Mouse (Mus musculus) adrenal gland, postnatal 25 days (tissue): ENCODE measurements around the gene Tmem274. TPM values are rescaled to one million over a fixed set of nuclear protein-coding genes. Genes with fewer than 3 reads are reported as not detected.

Experiments used
- DNase-seq: peaks from one replicate; pipeline ENCODE4 v3.0.0; 2021; ENCODE audit warnings: mixed read lengths
- total RNA-seq: library from RNA; stranded (reverse); gene quantifications from 2 replicates; pipeline ENCODE4 v1.2.3, GENCODE M21; 2021

The Tmem274 gene
- total RNA-seq, 1 experiment from 2014 or later = not detected

GRCm38 (mm10) chr4:149475096-149475495 is 2.1 kb upstream of the Tmem274 start:
- DNase-seq = no peak

- no peak for DNase-seq
These were observed 7.4 kb downstream of the Tmem274 start for GRCm38 (mm10) chr4:149484566-149484965.

DNA sequence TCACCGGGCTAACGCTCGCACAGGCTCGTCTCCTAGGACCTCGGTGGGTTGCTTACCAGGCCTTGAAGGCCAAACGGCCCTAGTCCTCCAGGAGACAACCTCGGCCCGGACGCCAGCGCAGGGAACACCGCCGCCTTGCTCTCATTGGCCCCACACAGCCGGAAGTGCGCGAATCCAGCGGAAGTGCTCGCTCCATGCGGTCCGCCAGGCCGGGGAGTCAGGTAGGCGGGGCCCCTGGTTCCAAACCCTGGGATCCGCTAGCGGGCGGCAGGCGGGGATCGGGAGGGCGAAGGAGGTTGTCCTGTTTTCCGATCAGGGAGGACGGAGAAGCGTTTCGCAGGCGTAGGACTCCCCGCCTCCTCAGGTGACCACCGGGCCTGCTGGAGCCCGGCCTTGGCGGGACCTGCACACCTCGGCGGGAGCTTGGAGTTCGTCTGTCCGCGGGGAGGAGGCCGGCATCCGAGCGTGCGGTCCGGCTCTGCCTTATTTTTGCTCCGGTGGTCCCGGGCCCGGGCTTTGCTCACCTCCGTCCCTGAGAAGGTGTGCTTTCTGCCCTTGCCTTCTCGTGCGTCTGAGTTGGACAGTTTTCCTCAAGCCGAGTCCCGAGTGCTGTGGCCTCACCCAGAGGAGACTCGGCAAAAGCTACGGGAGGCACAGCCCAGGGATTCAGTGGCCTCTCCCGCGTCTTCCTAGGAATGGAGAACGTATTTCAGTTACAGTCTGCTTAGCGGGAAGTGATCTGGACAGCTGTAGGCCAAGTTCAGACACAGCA is 8.1 kb downstream of the Tmem274 start, which contains the start of the genes Nmnat1 and Lzic:
Gene Nmnat1, minus strand, starts transcription at position 150 of the 772 bp plus-strand sequence.
Gene Lzic, plus strand, starts transcription at position 177 of the 772 bp plus-strand sequence.
- peak; percentile 96 for DNase-seq

- no peak for DNase-seq
These were observed 8.6 kb downstream of the Tmem274 start for GRCm38 (mm10) chr4:149485825-149486206.

DNA sequence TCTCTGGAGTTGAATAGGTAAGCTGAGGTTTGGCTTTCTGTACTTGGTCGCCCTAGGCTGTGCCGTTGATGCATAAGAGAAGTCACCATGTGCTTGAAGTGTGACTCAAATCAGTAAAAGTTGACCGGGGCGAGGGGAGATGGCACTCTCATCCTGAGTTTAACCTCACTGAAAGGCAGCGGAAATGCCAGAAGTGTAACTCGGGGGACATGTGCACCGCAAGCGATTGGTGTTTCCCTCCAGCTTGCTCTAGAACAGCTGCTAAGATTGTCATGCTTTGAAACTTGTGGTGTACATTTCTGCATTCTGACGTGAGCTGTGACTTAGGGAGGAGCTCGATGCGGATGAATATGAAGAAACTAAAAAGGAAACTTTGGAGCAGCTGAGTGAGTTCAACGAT is 10.6 kb downstream of the Tmem274 start:
- DNase-seq = no peak

DNA sequence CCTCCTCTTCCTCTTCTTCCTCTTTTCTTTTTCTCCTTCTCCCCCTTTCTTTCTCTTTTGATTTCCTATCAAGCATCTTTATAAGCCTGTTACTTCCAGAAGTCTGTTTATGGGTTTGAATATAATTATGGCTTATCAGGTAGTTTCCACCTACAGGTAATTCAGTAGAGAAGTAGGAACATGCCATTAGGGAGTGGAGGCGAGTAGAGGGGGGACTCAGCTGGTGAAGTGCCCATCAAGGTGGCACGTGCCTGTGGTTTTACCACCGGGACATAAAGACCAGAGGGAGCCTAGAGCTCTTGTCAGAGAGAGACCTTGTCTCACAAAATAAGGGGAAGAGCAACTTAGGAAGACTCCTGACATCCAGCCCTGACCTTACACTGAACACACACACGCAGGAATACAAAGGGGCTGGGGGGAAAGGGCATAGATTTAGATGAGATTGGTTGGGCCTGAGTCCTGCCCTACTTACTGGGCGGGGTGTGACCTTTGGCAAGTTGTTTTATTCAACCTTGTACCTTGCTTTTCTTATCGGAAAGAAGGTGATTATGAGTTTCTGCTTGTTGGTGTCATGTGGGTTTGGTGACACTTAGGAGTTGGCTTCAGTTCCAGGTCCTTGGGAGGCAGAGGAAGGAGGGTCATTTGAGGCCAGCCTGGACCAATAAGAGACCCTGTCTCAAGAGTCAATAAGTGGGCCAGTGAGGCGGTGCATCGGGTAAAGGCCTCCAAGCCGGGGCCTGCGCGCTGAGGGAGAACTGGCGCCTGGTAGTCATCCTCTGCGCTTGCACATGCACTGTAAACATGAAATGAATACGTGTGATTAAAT is 12.4 kb downstream of the Tmem274 start:
- DNase-seq = no peak

GRCm38 (mm10) chr4:149491151-149491550 is 14.0 kb downstream of the Tmem274 start:
- no peak for DNase-seq

- no peak for DNase-seq
These were observed 19.4 kb downstream of the Tmem274 start for GRCm38 (mm10) chr4:149496612-149497011.

- DNase-seq = no peak
These were observed 21.7 kb downstream of the Tmem274 start for GRCm38 (mm10) chr4:149498901-149499300.

DNA sequence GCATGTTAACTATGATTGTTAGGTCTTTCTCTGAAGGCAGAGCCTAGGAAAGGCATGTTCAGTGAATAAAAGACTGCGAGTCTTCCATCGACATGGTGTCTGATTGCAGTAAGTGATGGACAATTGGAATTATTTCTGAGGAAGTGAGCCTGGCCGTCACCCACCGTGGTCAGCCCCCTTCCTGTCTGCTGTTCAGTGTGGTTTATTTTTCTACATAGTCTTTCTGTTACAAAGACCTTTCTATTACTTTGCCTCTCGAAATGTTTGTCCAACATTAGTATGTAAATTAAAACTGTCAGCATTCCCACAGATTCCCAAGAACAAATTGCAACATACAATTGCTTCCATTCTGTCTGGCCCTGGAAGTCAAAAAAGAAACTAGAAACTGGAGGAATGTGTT is 22.6 kb downstream of the Tmem274 start:
- DNase-seq = no peak

DNA sequence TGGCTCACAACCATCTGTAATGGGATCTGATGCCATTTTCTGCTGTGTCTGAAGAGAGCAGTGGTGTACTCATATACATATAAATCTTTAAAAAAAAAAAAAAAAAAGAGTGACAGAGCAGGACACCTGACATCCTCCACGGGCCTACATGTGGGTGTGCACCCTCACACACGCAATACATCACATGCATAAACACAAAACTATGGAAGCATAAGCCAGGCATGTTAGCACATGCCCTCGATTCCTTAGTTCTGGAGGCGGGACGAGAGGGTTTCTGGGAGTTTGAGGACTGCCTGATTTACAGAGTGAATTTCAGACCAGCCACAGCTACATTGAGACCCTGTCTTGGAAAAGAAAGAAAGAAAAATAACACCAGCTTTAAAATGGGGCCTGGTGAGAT is 27.2 kb downstream of the Tmem274 start:
- DNase-seq = no peak

DNA sequence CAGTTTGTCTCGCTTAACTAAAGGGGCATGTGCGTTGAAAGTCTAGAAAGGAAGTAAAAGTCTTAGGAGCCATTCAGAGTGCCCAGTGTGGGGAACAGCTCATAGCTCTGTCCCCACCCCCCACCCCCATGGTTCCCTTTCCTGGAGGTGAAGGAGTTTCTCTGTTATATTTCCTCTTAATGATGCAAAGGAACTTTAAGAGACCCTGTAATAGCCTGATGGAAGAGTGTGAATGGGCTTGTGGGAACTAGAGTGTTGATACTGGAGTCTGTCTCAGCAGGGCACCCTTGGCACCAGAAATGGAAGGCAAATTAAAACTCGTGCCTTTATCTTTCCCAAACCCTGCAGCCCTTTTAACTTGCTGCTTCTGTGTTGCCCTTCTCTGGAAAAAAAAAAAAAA is 27.7 kb downstream of the Tmem274 start:
- DNase-seq = no peak

DNA sequence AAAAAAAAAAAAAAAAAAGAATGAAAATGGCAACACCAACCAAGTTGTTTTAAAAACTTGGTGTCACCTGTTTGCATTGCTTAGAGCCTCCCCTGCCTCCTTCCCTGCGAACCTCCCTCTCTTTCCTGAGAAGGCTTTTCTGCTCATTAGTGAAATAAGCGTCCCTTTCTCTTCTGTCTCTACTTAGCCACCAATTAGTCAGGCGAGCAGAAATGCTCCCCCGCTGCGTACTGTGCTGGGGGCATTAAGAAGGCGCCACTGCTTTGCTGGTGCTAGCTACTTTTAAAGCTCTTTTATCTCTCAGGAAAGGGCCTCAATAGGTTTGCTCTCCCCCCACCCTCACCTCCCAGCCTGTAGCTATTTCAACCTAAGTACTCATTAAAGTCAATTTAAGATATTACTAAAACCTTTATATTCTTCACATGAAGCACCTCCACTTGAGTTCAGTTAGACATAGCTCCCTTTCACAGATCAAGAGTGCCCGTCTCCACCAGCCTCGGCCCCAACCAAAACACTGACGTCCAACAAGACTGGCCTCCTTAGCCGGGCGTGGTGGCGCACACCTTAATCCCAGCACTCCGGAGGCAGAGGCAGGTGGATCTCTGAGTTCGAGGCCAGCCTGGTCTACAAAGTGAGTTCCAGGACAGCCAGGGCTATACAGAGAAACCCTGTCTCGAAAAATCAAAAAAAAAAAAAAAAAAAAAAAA is 28.2 kb downstream of the Tmem274 start:
- DNase-seq = no peak

- DNase-seq = no peak
These were observed 29.7 kb downstream of the Tmem274 start for GRCm38 (mm10) chr4:149506904-149507303.

GRCm38 (mm10) chr4:149511221-149511646 is 34.1 kb downstream of the Tmem274 start:
- no peak for DNase-seq

DNA sequence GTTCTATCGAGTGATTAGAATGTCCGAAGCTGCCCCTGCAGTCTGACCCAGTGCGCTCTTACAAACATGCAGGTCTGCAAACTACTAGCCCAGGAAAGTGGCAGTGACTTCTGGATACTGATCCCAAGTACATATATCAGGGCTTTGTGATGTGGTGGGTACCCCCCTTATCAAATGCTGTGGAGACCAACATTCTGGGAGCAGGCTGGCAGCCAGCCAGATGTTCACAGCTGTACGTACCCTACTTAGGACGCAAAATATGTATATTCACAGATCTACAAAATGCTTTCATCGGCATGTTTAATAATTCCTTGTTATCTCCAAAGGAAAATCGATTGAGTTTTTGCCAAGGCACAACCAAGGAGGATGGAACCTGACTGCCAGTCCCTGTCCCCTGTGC is 34.9 kb downstream of the Tmem274 start:
- no peak for DNase-seq

DNA sequence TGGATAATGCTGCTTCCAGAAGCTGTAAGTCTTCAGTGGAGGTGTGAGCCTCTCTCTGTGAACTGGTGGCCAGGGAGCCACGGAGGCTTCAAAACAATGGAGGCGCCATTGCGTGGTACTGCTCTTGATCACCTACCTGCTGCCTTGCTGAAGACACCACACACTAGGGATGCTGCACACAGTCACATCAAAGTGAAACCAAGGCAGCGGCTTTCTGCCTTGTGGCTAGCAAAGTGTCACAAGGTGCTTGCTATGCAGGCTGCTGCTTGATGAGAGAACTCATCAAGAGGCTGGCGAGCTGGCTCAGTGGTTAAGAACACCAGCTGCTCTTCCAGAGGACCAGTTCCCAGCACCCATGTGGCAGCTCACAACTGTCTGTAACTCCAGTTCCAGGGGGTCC is 38.5 kb downstream of the Tmem274 start:
- DNase-seq = no peak

- peak; percentile 98 for DNase-seq
These were observed 40.7 kb downstream of the Tmem274 start, which contains the start of gene Ctnnbip1 for GRCm38 (mm10) chr4:149517868-149518340. Ctnnbip1 (plus strand) TSS chr4:149518236.

DNA sequence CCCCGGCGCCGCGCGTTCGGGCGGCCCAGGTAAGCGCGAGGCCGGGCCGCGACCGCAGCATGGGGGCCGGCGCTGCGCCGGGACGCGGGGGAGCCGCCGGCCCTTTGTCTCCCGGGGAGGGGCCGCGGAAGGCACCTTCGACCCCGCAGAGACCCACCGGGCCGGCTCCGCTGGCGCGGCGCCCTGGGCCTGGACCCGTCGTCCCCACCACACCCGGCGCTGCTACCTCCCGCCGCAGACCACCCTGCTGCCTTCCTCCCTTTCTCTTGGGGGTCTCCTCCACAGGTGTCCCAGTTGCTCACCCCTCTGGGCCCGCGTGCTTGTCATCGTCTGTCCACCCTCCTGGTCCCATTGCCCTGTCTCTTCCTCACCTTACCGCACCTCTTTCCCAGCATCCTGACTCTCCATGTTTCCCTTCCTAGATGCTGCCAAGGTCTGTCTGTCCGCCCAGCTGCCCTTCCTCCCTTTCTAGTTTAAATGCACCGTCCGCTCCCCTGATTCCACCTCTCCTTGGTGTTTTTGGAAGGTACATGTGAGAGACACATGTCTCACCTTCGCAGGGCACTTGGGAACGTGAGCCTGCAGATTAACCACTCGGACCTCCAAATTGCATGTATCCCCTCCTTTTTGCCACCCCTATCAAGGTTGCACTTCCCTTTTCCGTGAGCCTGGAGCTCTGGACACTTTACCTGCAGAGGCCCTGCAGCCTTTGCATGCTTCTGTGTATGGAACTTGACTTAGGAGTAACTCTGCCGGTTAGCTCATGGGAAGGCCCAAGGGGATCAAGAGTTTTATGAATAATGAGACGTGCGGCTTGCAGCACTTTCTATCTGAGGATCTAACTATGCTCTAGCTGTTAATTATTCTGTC is 41.4 kb downstream of the Tmem274 start:
- no peak for DNase-seq

DNA sequence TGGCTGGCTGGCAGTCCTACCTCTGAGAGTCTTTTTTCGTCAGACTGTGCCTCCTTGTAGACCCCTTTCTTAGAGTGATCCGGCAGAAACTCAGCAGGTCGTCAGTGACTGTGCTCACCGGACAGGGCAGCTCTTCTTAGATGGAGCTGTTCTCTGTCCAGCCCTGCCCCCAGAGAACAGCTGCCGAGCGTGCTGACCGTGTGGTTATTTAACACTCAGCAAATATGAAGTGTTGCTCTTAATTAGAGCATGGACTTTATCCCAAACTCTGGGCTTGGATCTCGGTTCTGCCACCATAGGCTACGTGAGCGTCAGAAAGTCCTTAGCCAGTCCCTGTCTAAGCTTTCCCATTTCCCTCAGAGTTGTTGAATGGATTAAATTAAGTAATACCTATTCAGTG is 44.1 kb downstream of the Tmem274 start:
- no peak for DNase-seq

GRCm38 (mm10) chr4:149523961-149524360 is 46.8 kb downstream of the Tmem274 start:
- no peak for DNase-seq
